Mouse (Mus musculus) monocyte, adult 5-6 weeks (primary cell): ENCODE data around the gene Qtrt1. TPM values are rescaled to one million over a fixed set of nuclear protein-coding genes. Genes with fewer than 3 reads are reported as not detected.

Source experiments
- ATAC-seq: fragments of 153-309, 156-312 bp; replicated peaks from 2 replicates; pipeline ENCODE4 v1.8.0; 2017; ENCODE audit warnings: mild to moderate bottlenecking; ENCODE audit not compliant: low TSS enrichment, insufficient number of reproducible peaks, severe bottlenecking, poor library complexity, low FRiP score
- total RNA-seq: library from RNA; stranded (forward); fragments of 200-1000, 200-491, 200-594 nt; gene quantifications from 3 replicates; pipeline ENCODE4 v1.2.3, GENCODE M21; 2017

Qtrt1 gene
- total RNA-seq, 1 experiment from 2014 or later, result 7.3 TPM

DNA sequence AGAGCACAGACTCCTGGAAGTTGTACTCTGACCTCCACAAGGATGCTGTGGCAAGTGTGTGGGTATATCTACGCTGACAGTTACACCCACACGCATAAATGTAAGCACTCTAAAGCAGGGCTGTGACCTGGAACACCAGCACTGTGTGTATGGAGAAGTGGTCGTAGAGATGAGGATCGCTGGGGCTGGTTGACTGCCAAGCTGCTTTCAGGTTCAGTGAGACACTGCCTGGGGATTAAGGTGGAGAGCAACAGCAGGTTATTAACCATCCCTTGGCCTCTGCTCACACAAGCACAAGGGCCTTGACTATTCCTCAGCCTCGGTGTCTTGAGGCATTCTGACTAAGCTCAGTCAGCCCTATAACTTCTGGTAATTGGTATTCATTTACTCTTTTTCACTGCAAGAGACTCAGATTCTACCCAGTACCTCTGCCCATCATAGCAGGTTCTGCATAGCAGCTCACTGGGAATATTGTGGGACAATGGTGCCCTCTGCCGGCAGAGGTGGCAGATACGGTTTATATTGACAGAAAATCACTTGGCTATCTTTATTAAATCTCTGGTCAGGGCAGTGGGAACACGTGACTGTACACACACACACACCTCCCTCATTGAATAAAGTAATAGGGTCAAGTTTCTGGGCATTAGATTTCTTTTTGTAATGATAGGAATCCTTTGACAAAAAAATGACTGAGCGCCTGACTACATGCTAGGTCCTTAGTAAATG, 1.9 kb upstream of the Qtrt1 start:
- ATAC-seq, result peak; percentile 67

DNA sequence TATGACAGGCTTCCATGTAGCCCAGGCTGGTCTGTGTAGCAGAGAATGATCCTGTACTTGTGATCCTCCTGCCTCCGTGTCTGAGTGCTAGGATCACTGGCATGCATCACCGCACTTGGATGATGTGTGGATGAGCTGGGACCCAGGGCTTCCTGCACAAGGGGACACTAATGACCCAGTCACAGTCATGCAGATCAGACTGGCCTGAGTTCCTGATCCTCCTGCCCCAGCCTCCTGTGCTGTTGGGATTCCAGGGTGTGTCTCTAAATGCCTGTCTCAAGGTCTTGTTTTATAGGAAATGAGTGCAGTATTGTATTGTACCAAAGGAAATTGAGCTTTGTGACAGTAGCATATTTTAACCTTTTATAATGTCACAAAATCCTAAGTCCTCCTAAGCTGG, 6.2 kb downstream of the Qtrt1 start:
- no peak for ATAC-seq

DNA sequence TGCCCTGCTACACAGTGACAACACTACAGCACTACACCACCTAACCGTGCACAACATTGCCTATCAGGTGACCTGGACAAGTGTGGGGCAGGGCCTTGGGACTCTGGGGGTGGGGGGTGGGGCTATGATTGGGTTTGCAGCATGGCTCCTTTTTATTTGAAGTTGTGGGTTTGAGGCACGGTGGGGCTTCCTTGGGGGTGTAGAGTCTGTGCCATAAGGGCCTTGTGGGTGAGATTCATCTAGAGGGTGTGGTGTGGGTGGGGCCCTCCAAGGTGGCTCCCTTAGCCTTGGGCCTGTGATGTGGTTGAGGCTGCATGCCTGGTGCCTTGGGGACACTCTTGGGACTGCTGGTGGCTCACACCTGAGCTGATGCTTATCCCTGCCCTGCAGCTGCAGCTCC, 8.0 kb downstream of the Qtrt1 start:
- no peak for ATAC-seq

DNA sequence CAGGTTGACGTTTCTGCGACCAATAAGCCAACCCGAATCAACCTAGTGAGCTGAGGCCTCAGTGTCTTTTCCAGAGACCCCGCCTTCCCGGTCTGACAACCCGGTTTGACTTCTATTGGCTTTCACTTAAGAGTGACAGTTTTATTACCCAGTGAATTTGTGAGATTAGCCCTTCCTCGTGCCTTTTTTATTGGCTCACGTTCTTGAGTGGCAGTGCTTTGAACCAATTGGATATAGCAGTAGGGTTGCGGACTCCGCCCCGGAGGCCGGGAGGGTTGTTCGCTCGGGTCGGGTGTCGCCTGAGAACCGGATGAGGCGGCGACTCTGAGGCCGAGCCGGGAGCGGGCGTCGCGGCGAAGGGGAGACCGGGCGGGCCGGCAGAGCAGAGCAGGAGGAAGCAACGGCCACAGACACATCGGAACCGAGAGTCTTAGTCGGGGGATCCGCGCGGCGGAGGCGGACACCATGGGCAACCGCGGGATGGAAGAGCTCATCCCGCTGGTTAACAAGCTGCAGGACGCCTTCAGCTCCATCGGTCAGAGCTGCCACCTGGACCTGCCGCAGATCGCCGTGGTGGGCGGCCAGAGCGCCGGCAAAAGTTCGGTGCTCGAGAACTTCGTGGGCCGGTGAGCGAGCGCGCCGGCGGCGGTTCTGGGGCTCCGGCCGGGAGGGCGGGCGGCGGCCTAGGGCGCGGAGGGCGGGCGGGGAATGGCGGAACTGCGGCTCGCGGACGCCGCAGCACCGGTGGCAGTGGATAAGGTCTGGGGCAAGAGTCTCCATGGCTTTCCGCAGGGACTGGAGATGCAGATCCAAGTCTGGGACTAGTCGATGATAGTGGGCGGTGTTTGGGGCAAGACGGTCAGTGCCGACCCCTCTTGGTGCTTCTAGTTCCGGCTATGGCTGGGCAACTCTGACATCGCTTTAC, 13.3 kb downstream of the Qtrt1 start, which contains the start of gene Dnm2:
Gene Dnm2 (plus strand): TSS at position 278 of the 925 bp plus-strand sequence.
- peak; percentile 93 for ATAC-seq

DNA sequence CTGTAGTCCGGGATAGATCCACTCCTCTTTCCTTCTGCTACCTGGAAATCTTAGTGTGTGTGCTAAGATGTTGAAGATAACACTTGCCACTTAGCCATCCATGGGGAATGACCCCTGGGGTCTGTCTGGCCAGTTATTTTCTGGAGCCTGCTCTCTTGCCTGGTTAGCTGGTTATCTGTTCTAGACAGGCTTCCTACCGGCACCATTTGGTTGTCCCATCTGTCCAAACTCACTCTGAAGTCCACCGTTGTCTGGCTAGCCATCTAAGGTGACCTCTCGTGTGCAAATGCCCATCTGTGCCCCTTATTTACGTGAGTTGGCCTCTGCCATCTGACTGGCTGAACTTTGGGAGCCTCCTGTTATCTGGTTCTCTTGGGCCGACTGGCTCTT, 13.9 kb downstream of the Qtrt1 start:
- no peak for ATAC-seq

DNA sequence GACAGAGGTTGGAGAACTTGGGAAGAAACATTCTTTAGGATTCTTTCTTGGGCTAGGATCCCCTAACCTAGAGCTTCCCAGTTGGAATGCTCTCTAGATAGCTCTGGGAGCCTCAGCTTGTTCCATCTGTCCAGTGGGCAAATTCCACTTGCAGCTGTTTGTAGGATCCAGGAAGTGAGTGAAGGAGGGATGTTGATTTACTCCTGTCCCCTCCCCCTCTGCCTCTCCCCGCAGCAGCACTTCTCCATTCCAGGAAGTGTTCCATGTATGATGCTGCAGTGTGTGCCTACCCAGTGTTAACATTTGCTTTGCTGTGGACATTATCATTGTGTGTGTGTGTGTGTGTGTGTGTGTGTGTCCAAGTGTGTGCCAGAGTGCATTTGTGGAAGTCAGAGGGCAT, 14.4 kb downstream of the Qtrt1 start:
- peak; percentile 42 for ATAC-seq

DNA sequence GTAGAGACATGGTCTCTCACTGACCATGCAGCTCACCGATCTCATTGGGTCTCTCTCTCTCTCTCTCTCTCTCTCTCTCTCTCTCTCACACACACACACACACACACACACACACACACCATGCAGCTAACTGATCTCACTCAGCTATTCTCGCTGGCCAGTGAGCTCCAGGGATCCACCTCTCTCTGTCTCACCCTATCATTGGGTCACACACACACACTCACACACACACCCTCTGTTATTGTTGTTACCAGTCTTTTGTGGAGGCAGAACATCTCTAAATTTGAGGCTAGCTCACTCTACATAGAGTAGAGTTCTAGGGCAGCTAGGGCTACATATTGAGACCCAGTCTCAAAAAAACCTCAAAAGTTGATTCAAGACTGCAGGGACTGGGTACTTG, 14.9 kb downstream of the Qtrt1 start:
- no peak for ATAC-seq

DNA sequence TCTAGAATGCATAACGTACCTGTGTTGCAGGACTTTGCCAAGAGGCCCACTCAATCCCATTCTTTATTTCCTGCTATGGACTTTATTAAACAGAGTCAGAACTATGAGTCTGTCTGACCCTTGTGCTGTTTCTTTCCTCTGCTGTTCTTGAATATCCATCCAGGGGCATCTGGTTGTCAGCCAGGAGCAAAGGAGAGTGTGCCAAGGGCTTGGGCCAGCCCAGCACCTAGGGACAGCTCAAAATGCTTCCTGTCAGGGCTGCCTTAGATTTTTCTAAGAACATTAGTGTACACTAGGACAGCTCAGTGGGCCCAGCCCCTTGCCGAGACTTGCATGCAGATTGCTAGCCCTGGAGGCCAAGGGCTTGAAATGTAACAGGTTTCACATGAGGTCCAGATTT, 16.1 kb downstream of the Qtrt1 start:
- no peak for ATAC-seq

DNA sequence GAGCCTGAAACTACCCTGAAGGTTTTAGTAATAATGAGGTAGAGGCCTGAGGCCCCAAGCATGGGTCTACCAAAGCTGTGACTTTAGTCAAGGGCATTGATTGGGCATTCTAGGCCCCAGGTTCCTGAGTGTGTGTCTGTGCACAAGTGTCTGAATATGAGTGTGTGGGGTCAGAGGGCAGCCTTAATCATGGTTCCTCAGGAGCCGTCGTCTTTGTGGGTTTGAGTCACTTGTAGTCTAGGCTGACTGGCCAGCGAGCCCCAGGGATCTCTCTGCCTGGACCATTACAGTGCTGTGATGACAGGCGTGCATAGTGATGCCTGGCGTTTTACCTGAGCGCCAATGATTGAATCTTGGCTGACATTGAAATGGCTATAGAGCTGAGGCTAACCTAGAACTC, 16.5 kb downstream of the Qtrt1 start:
- no peak for ATAC-seq

DNA sequence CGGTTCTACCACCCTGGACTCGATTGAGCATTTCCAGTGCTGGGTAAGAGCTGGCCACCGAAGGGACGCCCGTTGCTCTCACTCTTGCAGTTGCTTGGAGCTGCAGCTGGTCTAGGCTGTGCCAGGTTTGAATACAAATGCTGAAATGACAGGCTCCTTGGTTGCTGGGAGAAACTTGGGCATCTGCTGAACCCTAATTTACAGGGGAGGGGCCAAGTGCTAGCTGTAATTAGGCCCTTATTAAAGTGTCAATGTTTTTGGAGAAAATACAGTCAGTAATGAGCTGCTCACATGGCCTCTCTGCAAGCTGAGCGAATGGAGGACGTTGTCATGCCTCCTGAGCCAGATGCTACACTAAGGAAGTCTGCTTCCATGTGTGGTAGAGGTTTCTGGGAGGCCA, 19.1 kb downstream of the Qtrt1 start:
- no peak for ATAC-seq

DNA sequence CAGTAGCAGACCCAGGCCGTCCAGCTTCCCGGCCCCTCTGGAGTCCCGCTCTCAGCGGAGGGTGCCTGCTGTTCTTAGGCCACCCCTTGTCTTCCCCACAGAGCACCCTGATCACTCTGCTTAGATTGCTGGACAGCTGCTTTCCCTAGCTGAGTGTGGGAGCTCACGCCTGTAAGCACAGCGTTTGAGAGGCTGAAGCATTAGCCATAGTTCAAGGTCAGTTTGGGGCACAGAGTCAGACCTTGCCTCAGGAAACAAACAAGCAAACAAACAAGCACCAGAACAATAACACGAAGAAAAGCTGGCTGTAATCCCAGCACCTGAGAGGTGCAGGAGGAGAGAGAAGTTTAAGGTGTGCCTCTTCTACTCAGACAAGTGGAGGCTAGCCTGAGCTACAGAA, 20.4 kb downstream of the Qtrt1 start:
- ATAC-seq, result no peak

DNA sequence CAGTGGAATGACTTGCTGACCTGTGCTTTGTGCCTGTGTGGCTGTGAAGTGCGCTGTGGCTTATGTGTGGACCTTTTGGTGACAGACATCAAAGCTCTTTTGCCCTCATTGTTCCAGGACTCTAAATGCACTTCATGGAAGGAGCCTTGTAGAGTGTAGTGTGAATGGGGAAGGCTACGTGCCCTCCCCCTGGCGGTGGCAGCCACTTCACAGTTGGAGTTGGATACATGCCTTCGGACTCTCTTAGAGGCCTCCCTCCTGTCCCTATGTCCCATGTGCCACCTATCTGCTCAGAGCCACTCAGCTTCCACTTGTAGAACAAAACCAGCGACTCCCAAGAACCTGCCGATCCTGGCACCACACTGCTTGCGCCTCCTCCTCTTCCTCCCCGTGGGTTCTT, 22.1 kb downstream of the Qtrt1 start:
- ATAC-seq, result no peak

DNA sequence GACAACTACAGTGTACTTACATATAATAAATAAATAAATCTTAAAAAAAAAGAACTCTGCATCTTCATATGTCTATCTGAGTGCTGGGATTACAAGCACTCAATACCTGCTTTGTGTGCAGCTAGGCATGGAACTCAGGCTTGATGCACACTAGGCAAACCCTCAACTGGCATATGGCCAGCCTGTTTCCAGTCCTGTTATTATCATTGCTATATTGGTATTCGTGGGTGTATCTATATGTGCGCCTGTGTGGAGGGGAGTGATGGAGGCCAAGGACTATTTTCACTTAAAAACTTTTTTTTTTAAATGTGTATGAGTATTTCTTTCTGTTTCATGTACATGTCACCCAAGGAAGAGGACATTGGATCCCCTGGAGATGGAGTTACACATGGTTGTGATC, 22.8 kb downstream of the Qtrt1 start:
- no peak for ATAC-seq

DNA sequence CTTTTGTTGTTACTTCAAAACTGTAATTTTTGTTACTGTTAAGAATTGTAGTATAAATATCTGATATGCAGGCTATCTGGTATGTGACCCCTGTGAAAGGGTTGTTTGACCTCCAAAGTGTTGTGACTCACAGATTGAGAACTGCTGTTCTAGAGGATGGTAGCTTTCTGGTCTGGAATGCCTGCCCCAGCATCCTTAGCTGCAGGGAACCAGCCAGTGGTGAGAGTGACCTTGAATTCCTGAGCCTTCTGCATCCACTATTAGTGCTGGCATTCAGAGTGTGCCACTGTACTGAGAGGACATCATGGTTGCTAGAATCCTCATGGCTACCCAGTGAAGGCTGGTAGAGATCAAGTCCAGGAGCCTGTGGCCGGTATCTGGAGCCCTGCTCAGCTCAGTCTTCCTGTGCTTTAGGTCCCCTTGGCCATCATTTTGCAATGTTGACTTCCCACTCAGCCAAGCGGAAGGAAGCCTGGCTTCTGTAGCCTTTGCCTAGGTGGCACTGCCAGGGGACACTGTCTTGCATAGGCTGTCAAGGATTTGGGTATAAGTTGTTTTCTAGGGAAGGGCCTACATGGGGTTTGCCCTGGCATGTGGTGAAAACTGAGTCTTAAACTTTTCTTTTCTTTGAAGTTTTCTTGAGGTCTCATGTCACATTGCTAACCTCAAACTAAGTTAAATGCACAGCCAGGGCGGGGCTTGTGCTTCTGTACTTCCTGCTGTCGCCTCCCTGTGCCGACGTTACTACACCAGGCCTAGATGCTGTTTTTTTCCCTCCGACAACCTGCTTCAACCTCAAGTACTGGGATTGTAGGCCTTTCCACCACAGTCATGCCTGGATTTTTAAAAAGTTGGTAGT, 24.4 kb downstream of the Qtrt1 start:
- ATAC-seq, result peak; percentile 68

DNA sequence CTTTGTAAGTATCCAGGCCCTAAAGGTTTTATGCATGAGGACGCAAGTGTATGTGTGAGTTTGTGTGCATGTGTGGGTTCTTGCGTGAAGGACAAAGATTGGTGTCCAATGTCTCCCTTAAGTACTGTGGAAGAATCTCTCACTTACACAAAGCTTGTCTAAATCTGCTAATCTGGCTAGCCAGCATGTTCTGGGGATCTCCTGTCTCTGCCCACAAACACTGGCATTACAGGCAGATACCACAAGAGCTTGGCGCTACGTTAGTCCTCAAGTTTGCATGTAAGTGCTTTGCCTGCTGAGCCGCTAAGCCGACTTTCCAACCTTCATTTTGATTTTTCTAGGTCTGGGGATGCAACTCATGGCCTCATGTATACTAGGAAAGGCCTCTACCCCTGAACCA, 25.9 kb downstream of the Qtrt1 start:
- no peak for ATAC-seq

DNA sequence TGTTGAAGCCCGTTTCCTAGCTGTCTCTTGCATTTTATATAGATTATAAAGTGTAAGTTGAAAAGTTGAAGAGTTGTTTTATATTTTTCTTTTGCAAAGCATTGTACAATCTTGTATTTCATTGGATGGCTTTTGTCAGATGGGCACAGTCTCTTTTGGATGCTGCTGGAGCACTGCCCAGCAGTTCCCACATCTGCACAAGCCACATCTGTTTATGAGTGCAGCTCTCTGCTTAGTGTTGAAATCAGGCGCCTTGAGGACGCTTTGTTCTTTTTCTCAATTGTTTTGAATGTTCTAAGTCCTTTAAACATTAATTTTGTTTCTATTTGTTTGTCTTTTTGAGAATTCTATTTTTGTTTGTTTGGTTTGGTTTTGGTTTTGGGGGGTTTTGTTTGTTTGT, 26.6 kb downstream of the Qtrt1 start:
- ATAC-seq, result no peak

DNA sequence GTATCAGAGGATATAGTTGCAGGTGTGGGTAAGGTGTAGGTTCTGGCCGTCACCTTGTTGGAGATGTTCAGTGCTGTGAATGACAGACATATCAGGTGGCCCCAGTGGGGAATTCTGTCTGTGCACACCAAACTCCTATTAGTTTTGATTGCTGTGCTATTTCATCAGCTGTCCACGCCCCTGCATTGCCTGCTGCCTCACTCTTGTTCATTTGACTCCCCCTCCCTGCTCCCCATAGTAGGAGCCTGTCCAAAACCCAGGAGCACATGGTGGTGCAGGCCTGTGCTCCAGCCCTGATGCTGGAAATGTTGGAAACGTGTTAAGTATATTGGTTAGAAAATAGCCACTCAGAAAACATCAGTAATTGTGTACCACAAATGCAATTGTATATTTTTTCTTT, 27.8 kb downstream of the Qtrt1 start:
- ATAC-seq, result no peak

DNA sequence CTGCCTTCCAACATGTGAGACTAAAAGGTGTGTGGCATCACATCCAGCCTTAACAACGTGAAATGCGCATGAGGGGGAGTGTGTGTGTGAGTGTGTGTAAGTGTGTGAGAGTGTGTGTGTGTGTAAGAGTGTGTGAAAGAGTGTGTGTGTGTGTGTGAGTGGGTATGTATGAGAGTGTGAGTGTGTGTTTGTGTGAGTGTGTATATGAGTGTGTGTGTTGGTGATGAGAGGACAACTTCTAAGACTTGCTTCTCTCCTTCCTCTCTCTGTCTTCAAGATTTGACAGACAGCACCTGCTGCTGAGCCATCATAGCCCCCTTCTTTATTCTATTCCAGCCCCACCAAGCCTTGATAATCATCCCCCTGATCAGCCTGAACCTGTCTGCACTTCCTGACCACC, 28.3 kb downstream of the Qtrt1 start:
- no peak for ATAC-seq

DNA sequence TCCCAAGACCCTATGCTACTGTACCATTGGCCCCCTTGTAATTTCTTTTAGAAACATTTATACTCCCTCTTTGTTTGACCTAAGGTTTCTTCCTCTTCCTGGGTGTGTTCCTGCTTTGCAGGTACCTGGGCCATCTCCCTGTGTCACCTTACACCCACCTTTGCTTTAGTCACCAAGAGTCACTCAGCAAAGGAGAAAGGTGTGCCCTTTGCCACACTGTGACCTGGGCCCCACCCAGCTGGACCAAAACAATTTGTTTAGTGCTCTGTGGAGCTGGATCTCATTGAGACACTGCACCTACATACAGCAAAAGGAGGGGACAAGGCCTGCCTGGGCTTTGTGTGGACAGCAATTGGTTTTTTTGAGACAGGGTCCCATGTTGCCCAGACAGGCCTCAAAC, 28.8 kb downstream of the Qtrt1 start:
- ATAC-seq, result no peak
